Mouse (Mus musculus): ENCODE measurements at regions not wholly inside any gene's neighbourhood (a gene's known extent, or its start where the extent isn't known, plus 50 kb on each side); places are given as distances from the start of the nearest gene placed in this dataset.

DNA sequence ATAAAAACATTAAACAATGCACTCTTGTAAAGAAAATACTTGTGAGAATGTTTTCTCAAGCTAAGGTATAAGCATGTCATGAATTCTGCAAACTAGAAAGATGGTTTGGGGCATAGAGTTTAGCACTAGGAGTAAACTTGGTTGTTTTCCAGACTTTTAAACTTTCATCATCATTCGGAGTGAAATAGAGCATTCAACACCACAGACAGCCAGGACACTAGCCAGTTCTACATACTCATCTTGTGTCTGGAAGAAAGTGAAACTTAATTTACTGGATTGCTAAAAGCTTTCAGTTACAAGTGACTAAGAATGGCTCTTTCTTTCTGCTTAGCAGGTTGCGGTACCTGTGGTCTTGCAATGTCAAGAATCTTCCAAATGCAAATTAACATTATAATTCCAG is 119.9 kb upstream of the Kcnip4 start:
- no peak for DNase-seq (ENCODE audit: low read depth, low spot score)

DNA sequence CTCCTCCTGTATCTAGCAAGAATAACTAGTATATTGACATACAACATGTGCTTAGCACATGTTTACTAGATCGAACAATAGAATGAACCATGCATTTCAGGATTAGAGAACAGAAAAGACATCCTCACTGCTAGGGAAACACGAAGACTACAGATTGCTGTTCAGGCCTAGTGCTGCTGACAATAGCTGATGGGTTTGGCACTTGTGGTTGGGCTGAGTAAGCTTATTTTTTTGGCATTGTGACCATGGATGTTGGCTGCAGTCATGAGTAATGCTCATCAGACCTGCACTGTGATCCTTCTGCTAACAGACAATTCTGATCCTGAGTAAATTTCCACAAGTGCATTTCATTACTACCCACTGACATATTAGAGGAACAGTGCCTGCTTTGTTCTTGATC is 117.7 kb upstream of the Kcnip4 start:
- no peak for DNase-seq (ENCODE audit: low read depth, low spot score)

DNA sequence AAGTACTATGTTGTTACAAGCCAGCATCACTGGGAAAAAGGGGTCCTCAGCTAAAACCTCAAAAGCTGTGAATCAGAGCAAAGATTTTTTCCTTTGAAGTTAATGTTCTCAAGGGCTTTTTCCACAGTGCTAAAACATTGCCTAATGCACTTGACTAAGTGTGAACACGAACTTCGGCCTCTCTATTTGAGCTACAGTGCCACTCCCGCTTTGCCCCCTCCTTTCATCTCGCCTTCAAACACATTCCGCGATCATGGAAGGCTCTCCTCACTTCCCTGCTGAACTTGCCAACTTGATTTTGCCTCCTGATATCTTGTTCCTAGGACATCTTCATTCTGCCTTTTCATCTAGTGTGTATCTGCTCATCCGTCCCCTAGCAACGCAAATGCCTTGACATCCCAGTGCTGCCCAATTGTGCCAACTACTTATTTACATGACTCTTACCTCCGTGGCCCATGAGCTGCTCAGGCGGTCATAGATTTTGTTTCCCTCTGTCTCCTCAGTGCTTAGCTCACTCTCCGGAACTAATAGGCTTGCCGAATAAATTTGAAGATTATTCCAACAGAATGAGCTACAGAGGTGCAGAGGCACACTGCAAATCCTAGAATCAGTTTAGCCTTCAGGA is 116.6 kb upstream of the Kcnip4 start:
- DNase-seq (ENCODE audit: low read depth, low spot score) = no peak

DNA sequence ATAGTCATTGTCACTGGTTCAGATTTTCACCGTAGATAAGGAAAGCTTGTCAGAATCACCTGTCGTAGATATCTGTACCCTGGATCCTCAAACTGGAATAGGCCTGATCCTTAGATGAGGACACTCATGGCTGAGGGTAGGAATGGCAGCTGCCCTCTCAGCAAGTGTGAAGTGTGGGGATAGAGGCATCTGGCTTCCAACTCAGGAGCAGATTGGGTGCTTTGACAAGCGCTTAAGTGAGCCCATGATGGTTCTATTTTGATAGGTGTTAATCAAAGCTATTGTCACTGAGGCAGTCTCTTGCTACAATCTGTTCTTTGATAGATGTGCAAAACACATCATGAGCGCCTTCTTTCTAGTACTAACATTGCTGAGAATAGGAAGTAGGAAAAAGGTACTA is 114.9 kb upstream of the Kcnip4 start:
- no peak for DNase-seq (ENCODE audit: low read depth, low spot score)

DNA sequence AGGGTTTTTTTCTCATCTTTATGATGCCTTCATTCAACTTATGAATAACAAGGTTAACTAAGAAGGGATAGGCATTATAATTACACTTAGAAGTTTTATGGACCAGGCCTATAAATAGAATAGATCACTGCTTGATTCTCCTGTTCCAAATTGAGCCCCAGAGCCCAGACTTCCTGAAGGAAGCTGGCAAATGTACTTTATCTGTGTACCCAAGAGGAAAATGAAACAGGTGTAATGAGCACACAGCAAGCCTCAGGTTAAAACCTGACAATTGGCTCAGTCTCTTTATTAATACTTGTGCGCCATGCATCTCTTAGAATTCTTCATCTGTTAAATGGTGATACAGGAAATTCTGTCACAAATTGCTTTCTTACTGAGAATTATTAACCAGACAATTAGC is 95.4 kb upstream of the Kcnip4 start:
- no peak for DNase-seq (ENCODE audit: low read depth, low spot score)

DNA sequence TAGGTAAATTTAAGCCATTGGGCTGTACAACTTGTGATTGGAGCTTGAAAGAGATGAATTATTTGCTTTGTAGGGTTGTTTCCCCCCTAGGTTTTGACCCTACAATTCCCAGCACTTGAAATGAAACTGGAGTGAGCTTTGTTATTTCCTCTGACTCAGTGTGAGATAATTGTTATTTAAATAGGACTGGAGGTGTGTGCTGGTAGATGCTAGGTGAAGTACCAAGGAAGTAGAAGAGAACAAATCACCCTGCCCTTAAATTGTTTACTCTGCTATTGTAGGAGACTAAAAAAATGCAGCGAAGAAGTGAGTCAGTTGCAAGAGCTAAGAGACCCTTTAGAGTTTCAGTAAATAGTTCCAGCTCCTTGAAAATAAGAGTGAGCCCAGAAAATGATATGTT is 82.1 kb upstream of the Kcnip4 start:
- DNase-seq (ENCODE audit: low read depth, low spot score) = no peak

DNA sequence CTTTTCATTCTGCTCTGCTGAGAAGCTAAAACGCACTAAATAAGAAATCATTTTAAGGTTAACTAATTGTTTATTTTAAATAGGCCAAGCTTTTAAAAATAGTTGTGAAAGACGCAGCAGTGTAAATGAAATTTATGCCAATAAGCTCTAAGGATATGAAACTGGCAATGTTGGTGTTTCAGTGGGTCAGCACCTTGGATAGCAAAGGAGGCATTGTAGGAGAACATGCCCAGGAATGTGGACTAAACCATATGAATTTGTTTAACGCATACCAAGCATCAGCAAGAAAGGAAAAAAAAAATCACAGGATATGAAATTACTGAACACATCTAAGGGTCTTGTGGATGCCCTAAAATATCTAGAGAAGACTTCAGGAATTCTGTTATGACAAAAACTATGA is 56.1 kb upstream of the Kcnip4 start:
- DNase-seq (ENCODE audit: low read depth, low spot score) = no peak

DNA sequence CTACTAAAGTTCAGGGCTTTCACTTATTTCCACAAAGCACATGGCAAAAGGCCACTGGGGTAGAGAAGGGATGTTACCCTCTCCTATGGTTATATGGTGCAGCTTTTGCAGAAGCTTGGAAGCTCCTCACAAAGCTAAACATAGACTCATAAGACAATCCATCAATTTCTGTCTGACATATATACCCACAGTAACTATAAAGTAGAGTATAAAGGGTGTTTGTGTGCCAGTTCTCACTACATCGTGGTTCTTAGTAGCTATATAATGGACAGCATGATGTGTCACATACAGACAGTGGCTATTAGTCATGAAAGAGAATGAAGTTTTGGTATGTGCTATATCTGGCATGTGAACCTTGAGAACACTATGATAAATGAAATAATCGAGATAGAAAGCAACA is 51.2 kb upstream of the Kcnip4 start:
- no peak for DNase-seq (ENCODE audit: low read depth, low spot score)
